Mouse (Mus musculus) kidney, postnatal 14 days (tissue): ENCODE measurements around the gene Med25.

Source experiments
- DNase-seq: peaks from one replicate; pipeline ENCODE4 v3.0.0; 2022; ENCODE audit warnings: mixed read lengths

Gene Med25

DNA sequence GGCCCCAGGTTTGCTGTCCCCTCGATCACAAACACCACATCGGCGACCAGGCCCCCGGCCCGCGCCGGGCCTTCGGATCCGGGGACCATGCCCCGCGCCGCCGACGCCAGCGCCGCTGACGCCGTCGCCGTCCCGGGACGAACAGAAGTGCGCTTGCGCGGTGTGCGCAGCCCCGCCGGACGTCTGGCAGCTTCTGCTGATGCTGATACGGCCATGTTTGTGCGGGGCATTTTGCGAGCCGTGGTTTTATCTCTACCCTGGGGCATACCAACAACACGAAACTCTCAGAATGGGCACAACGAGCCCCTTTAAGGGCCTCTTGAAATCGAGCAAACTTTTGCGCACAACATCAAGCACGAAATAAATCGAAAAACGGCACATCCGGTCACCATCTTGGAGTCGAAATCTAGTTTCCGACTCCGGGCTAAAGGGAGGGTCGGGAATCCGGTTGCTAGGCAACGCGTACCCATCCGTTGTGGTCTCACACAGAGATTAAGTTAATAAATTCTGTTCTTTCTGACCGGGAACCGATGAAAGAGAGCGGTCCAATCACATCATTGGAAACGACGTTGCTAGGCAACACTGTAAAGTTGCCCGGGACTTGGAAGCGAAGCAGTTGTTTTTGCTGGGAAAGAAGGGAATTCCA lies at the start of gene Med25:
Gene Med25, minus strand, starts transcription at position 437 of the 646 bp plus-strand sequence.
- peak; percentile 96 for DNase-seq

DNA sequence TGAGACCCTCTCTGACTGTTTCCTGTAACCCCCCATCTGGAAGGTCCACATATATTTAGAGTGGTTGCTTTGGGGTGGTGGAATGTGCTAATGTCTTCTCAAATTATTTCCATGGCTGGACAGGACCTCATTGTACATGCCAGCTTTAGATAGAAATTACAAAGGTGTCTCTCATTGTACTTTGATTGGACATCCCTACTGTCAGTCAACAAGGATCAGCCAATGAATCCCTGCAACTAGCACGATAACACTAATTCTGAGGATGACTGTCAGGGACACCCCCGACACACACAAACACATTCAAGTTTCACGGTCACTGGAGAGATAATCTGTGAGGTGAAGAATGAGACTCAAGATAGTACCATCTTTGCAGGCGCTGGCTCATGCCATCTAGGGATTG lies 46.2 kb upstream of the Med25 start:
- no peak for DNase-seq

DNA sequence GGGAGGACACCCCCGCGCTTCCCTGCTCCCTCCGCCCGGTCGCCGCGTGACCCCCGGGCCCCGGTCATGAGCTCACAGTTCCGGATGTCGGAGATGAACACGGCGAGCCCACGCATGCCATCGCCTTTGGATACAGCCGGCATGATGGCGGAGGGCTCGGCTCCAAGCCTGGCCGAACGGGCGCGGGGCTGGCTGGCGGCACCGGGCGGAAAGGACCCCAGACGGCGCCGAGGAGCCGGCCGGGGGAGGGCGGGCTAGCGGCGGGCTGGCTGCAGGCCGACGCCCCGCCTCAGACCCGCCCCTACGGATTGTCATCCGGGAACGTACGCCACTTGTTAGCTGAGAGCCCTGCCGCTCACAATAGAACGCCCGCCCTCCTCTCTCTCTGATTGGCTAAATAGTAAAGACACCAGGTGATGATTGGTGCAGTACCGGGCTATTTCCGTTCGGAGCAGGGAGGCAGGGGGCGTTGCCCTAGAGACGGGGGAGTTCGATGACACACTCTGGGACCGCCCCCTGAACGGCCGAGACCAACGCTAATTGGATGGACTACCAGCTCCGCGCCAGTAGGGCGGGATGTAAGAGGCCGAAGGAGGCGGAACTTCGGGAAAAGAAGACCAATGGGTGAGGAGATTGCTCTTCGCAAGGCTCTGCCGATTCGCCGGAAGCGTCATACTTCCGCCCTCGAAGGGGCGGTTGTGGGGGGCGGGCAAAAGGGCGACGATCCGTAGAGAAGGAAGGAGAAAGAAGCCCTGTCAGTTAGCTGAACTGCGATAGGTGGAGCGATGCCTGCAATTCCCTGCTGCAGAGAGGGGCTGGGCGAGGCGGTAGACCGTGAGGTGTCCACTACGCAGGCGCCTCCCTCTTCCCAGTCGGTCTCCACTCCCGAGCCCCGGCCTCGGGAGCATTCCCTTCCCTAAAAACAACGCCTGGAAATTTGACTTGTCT lies 37.0 kb upstream of the Med25 start, which contains the start of gene Ap2a1:
Gene Ap2a1, minus strand, starts transcription at position 293 of the 948 bp plus-strand sequence.
- peak; percentile 100 for DNase-seq

DNA sequence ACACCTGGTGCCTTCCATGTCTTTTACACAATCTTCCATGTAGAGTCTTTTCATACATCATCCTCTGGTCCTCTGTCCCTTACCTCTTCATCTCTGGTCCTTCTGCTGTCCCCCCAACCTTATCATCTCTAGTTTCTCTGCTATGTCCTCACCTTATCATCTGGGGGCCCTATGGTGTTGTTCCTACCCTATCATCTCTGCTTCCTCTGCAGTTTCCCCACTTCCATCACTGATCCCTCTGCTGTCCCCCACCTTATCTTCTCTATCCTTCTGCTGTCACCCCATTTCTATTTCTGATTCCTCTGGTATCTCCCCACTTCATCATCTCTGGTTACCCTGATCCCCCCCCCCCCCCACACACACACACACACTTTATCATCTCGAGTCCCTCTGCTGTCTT lies 36.1 kb upstream of the Med25 start:
- DNase-seq = no peak

DNA sequence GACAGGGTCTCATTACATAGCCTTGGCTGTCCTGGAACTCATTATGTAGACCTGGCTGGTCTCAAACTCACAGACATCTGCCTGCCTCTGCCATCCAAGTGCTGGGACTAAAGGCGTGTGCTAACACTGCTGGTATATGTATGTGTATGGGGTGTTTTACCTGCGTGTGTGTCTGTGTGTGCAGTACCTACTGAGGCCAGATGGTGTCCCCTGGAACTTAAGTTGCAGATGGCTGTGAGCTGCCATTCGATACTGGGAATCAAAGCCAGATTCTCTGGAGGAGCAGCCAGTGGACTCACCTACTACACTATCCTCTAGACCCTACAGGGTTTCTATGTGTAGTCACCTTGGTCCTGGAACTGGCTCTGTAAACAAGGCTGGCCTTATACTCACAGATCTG lies 33.0 kb upstream of the Med25 start:
- DNase-seq = peak; percentile 57

DNA sequence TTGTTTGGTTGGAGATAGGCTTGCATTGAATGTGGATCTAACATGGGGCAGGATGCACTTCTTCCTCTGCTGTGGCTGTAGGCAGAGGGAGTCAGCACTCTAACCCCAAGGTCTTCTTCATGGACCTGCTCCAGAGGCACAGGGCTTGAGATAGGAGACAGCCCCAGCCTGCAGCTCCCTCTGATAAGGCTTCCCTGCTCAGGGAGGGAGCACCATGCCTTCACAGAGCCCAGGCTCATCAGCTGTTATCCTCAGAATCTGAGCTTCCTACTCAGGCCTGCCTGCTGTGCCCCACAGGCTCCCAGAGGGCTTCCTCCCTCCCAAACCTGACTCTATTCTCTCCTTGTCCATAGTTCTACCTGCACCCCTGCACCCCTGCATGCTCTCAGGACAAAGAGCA lies 30.0 kb upstream of the Med25 start:
- DNase-seq = no peak

DNA sequence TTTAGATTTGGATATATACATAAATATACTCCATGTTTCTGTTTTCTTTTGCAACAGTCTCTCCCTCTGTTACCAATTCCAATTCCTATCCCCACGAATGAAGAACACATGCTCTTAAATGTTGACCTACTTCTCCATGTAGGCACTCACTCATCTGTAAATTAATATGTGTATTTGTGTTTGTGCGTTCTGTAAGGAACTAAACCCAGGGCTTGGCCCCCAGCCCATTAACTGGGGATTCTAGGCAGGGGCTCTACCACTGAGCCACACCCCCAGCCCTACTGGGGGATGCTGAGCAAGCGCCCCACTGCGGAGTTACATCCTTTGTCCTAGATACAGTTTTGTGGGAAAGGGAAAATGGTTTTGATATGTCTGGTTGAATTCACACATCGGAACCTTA lies 26.6 kb upstream of the Med25 start:
- no peak for DNase-seq

DNA sequence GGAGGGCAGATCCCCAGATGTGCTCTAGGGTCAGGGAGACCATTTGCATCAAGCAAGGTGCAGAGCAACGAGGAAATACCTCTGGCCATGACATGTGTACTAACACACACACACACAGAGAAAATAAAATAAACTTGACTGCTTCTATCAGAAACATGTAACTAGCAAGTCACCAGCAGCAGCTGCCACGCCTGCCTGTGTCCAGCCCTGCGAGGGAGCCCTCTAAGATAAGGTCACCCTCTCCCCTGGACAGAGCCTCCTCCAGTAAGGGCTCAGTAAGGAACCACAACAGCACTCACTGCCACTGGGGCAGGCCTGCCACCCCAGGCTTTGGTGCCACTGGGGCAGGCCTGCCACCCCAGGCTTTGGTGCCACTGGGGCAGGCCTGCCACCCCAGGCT lies 25.7 kb upstream of the Med25 start:
- DNase-seq = no peak

DNA sequence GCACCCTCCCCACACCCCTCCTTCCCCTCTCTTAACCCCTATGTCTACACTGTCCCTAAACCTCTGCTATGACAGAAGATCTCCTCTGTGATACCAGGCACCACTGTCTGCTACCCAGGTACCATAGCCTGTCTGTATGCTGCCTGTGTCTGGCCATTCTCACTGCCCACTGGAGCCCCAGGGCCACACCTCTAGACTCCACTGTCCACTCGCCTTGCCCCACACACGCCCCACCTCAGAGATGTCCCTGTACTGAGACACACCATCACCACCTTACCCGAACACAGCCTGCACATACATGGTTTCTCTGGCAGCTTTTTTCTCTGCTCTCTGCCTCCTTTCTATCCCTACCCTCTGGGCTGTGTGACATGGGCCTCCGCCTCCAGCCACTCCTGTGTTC lies 24.4 kb upstream of the Med25 start:
- DNase-seq = no peak

DNA sequence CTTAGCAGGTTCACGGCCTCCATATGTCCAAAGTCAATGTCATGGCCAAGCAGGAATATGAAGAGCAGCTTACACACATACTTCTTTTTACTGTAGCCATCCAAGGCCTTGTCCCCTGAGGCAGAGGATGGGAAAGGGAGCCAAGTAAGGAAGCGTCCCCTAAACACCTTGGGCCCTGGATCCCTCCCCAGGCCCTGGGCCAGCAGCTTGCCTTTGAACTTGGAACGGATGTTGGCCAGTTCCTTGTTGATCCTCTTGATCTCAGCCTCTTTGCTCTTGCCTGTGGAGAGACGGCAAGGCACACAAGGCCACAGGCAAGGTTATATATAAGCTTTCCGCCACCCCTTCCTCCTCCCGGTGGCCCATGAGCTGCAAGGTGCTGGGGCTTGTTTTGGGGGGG lies 23.7 kb upstream of the Med25 start:
- DNase-seq = no peak

DNA sequence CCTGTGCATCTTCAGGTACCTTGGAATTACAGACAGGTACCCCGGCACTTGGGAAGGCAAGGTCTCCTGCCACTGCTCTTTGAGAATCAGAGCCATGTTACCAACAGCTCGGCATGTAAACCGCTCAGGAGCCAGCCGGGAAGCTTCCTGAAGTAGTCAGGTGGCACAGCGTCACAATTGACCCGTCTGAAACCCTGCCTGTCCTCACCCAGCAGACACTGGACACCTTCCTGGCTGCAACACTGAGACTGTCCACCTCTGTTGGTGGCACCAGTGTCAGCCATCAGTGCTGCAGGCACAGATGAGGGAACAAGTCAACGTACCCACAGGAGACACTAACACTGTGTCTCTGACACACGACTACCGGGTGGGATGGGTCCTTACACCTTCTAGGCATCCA lies 22.8 kb upstream of the Med25 start:
- DNase-seq = no peak

DNA sequence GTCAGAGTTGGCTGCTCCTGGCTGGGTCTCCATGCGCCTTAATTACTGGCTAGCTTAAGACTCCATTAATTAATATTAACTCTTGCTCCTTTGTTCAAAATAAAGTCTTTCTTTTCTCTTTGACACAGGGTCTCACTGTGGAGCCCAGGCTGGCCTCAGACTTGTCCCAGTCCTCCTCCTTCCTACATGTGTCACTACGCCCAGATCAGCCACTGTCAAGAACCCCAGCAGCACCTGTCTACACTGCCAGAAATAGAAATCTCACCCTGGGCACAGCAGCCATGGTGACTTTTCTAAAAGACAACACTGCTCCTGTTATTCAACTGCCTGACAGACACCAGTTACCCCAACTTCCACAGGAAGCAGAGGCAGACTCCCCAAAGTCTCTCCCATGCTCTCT lies 21.9 kb upstream of the Med25 start:
- no peak for DNase-seq

DNA sequence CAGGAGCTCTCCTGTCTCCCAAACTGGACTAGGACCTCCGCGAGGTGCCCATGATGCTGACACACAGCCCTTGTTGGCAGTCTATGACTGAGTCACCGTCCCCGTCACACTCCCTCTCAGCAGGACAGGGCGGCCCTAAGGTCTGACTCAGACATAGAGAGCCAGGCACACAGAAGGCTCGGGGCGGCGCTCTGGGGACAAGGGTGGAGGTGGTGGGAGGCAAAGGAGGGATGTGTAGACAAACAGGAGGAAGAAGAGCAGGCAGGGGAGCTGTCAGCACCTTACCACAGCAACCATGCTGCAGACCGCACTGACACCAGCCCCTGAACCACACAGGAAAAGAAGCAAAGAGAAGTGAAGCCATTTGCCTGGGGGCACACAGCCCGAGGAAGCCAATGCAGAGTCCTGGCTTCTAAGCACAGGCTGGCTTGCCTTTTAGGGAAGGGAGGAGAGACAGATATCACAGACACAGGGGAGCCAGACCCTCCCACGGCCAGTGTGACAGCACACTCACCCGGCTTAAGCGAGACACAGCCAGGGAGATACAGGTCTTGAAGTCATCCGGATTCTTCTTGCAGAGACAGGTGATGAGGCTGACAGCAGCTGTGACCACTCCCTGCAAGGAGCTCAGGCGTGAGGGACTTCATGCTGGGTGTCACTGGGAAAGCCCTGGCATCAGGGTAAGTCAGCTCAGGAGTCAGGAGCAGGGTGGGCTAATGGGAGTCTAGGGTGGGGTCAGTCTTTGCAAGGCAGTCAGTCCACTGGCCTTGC lies 16.4 kb upstream of the Med25 start:
- DNase-seq = no peak

DNA sequence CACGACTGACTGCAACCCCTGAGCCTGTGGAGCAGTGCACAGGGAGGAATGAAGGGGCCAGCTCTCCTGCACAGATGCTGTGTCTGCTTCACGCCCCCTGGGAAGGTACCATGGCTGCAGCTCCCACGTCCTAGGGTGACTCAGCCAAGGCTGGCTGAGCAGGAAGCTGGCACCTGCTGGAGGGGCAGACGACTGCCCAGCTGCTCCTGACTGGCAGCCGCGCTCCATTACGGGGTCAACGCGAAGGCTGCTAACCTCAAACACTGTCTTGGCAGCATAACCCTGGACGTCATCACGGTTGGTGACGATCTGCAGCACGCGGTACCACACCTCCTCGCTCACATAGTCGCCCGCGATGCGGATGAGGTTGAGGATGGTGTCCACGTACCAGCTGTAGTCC lies 12.9 kb upstream of the Med25 start:
- no peak for DNase-seq

DNA sequence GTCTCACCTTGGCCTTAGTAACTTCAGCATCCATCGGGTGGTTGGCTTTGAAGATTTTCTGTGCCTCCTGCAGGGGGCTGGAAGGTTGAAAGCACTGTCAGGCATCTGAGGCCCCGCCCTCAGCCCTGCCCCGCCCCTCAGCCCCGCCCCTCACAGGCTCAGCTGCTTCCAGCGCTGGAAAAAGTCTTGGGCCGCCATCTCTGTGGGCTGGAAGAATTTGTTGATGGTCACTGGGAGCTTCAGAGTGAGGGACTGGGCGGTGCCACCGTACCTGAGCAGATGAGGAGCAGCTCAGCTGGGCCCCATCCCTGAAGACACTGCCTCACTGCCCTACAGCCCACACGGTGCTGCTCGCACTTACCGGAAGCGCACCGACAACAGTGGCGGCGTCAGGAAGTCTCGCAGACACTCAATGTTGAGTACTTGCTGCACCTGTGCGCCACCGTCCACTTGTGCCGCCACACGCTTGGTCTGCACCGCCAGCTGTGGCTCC lies 8.8 kb upstream of the Med25 start:
- peak; percentile 59 for DNase-seq

DNA sequence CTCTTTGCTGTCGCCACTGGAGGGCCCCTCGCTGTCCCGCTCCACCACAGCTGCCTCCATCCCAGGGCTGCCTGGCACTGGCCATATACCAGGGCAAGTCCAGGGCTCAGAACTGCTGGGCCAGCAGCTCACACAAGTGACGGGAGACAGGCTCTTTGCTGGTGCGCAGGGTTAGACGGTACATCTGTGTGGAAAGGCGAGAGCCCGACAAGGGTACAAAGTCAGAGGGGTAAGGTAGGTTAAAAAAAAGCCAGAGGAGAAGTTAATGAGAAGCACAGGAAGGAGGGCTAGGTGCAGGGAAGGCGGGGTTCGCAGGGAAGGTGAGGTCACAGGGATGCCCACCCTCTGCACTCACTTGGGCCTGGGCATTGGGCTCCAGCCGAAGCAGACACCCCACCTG lies 8.1 kb upstream of the Med25 start:
- no peak for DNase-seq

DNA sequence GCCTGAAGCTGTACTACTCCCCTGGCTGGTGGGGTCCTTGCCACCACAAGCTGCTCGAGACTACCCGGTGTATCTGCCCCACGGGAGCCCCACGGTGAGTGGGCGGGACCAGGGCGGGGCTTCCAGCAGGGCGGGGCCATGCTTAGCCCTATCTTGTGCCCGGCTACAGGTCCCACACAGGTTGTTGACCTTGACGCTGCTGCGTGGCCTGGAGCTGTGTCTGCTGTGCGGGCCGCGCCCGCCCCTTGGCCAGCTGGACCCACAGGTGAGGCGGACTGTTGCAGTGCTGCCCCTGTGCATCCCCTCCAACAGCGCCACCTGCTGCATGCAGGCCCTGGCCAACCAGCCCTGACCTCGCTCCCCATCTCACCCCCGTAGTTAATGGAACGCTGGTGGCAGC lies 6.1 kb upstream of the Med25 start:
- peak; percentile 56 for DNase-seq

DNA sequence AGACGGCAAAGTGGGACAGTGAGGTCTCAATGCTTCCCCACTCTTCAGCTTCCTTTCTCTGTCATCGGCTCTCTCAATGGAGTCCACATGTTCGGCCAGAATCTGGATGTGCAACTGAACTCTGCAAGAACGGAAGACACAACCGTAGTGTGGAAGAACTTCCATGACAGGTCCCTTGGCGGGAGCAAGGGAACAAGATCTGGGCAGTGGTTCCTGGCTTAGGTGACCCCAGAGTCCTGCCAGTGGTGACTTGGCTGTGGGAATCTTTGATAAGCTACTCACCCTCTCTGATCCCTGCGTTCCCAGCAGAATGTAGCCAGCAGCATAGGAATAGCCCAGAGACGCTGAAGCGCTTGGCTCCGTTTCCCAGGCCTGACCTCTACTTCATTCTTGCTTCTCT lies 4.0 kb upstream of the Med25 start:
- no peak for DNase-seq

DNA sequence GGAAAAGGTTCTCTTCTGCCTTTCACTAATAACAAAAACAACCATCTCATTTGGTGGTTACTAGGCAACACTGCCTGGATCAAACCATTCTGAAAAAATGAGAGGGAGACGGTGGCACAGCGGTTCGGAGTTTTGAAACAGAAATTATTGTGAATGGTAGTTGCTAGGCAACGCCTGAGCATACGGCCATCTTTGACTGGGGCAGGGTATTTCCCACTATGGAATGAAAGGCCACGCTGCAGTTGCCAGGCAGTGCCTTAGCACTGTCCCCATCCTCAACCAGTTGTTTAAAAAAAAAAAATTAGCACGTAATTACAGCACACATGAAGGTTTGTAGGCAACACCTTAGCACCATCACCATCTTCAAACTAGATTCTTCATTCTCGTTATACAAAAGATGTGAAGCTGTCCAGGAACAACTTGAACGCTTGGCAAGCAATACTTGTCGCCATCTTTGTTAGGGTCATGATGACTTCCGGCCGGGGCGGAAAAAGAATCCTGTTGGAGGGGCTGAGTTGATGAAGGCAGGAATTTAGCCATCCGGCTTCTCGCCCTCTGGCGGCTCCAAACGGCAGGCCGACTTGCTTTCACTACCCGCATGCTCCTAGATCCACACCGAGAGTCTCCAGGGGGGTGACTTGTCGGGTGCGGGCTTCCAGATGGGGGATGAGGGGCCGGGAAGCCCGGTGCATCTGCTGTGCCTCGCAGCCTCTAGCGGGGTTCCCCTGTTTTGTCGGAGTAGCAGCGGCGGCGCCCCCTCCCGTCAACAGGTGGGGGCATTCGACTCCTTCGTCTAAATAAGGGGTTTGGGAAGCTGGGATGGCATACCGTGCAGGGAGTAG lies 3.3 kb upstream of the Med25 start, which contains the start of gene Fuz:
Gene Fuz, plus strand, starts transcription at position 487 of the 842 bp plus-strand sequence.
- DNase-seq = peak; percentile 94

DNA sequence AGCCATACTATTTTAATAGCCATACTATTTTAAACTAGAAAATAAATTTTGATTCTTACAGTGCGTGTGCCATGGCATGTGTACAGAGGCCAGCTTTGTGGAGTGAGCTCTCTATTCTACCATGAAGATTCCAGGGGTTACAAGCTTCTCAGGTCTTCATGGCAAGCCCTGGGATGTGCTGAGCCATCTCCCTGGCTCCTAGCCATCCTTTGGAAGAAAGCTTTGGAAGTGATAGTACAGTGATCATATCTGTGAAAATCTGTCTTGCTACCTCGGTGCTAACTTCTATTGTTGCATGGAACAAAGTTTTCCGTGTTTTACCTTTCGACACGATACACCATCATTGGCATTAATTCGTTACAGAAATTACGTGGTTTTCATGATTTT lies 2.7 kb upstream of the Med25 start:
- no peak for DNase-seq

DNA sequence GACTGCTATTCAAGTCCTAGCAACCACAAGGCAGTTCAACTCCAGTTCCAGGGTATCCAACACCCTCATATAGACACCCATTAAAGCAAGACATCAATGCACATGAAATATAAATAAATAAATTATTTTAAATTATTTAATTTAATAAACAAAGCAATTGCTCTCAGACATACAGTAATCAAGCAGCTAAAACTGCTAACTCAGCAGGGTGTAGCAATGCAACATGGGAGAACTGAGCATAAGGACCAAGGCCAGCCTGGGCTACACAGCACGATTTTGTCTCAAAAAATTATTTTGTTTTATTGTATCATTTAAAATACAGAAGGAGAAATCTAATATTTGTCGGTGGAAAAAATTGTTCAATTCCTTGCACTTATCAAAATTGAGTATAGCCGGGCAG lies 1.7 kb upstream of the Med25 start:
- DNase-seq = no peak

DNA sequence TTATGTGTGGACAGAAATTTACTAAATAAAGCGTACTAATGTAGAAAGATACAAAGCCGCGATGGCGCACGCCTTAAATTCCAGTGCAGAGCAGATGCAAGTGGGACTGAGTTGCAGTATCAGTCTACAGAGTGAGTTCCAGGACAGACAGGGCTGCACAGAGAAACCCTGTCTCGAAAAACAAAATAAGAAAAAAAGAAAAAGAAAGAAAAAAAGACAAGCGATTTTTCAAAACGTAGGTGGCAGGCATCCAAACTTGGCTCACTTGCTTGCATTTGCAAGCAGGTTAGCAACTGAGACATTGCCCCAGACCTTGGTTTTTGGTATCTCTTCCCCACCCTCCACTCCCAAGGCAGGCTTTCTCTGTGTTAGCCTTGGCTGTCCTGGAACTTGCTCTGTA lies 685 bp upstream of the Med25 start:
- DNase-seq = no peak
